Mouse (Mus musculus): ENCODE measurements around the gene Pik3ap1. TPM values are rescaled to one million over a fixed set of nuclear protein-coding genes. Genes with fewer than 3 reads are reported as not detected.

Gene Pik3ap1
- total and polyA plus RNA-seq, 3 experiments = 0.07 to 0.16 TPM; not detected in 1

DNA sequence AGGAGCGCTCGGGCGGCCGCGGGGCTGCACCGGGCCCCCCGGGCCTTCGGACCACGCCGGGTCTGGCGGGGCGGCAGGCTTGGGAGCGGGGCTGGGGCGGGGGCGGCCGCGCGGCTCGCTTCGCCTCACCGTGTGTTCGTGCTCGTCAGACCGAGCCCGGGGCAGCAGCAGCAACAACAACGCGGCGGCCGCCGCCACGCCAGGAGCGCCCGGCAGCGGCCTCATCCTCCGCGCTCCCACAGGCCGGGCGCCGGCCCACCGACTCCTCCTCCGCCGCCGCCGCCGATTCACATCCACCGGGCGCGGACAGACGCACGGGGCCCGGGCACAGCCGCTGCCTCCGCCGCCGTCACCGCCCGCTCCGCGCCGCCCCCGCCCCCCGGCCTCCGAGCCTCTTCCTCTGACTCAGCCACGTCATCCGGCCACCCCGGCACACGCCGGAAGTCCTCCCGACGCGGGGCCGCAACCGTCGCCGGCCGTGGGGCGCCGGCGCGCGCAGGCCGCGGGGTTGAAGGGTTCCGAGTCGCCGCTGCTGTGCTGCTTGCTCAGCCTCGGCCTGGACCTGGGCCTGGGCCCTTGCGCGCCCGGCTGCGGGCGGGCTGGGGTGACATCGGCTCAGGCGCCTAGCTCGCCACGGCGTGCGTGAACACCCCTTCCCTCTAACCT lies 121.1 kb downstream of the Pik3ap1 start, which contains the start of gene Tm9sf3:
Gene Tm9sf3, minus strand, starts transcription at position 368 of the 666 bp plus-strand sequence.
- peaks cover 55% of the 10 kb centered on the region for H3K4me1 ChIP-seq (ENCODE audit: insufficient read depth, low read depth, low read length)
- H3K9me3 ChIP-seq (replicated peaks) = no peaks in the 10 kb centered on the region
- H3K27me3 ChIP-seq (ENCODE audit: insufficient read depth, low read length) = 0 out of 2 replicates have a peak, but pooled peaks cover 5% of the 10 kb centered on the region
- TF ChIP-seq CTCF (IDR thresholded peaks at IDR 0.05; ENCODE audit: low read depth, low read length) (no peak), GATA1 (IDR thresholded peaks at IDR 0.05; ENCODE audit: borderline replicate concordance, low read length) (no peak), GATA2 (IDR thresholded peaks at IDR 0.05; ENCODE audit: borderline replicate concordance, low read depth, low read length) (no peak), TAL1 (conservative IDR thresholded peaks at IDR 0.05; ENCODE audit: low read depth, low read length) (no peak), POLR2AphosphoS5 (IDR thresholded peaks at IDR 0.05; ENCODE audit: insufficient replicate concordance, low read depth, low read length) (no peak)
- DNase-seq (ENCODE audit: low spot score) = peak; percentile 97
- H3K4me3 ChIP-seq (ENCODE audit: low read depth, low read length) = peak within 1 kb of the TSS; percentile 79
- H3K36me3 ChIP-seq (replicated peaks) = peaks cover 26% of the 10 kb centered on the region
- peak; percentile 54; the same call in 1 of the 2 replicates for ATAC-seq (ENCODE audit: extremely low read depth, insufficient number of reproducible peaks, low FRiP score, poor library complexity, severe bottlenecking)

DNA sequence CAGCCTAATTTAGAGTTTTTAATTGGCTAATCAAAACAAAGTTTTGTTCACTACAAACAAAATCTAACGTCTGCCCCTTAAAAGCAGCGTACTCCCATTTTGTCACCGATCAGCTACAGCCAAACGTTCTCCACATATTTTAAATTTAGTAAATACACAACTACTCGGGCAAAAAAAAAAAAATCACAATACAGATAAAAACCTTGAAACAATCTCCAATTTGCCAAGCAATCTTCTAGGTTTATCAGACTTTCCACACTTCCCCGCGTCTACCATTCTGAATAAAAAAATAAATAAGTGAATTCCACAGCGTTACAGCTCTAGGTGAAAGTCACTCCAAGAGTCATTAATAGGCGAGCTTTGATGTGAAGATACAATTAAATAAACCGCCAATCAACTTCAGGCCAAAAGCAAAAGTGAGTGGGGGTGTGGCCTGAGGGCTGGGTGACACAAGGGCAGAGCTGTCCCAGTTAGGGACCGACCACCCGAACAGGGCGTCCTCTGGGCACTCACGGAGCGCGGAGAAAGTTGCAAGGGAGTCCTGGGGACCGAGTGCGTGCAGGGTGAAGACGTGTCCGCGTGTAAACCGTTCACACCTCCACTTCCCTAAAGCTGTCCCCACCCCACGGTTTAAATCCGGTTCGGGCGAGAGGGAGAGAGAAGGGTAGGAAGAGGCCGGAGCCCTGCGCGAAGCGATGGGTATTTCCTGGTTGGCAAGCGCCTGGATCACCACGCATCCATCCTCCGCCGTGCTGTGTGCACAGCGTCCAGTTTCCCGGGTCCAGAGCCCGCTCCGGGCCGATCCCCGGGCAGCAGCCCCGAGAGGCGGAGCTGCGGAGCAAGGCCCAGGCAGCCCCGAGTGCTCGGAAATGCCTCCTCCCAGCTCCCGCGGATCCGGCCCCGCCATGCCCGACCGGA lies 121.9 kb downstream of the Pik3ap1 start:
- Histone ChIP-seq H3K4me3 (ENCODE audit: low read depth, low read length) (peak overlapping the region; percentile 79), H3K4me1 (ENCODE audit: insufficient read depth, low read depth, low read length) (peaks cover 59% of the 10 kb centered on the region), H3K9me3 (replicated peaks) (no peaks in the 10 kb centered on the region), H3K27me3 (ENCODE audit: insufficient read depth, low read length) (0 out of 2 replicates have a peak, but pooled peaks cover 5% of the 10 kb centered on the region), H3K36me3 (replicated peaks) (peaks cover 31% of the 10 kb centered on the region)
- ATAC-seq (ENCODE audit: extremely low read depth, insufficient number of reproducible peaks, low FRiP score, poor library complexity, severe bottlenecking) = peak; percentile 48
- peak; percentile 63 for DNase-seq (ENCODE audit: low spot score)
- TF ChIP-seq POLR2AphosphoS5 (IDR thresholded peaks at IDR 0.05; ENCODE audit: insufficient replicate concordance, low read depth, low read length) (no peak), CTCF (IDR thresholded peaks at IDR 0.05; ENCODE audit: low read depth, low read length) (no peak), GATA2 (IDR thresholded peaks at IDR 0.05; ENCODE audit: borderline replicate concordance, low read depth, low read length) (no peak), GATA1 (IDR thresholded peaks at IDR 0.05; ENCODE audit: borderline replicate concordance, low read length) (no peak), TAL1 (conservative IDR thresholded peaks at IDR 0.05; ENCODE audit: low read depth, low read length) (no peak)

- Histone ChIP-seq H3K4me3 (ENCODE audit: low read depth, low read length) (no peak overlapping the region; the same call in 1 of the 2 replicates), H3K27me3 (ENCODE audit: insufficient read depth, low read length) (no peaks in the 10 kb centered on the region), H3K4me1 (ENCODE audit: insufficient read depth, low read depth, low read length) (peaks cover 55% of the 10 kb centered on the region), H3K9me3 (replicated peaks) (no peaks in the 10 kb centered on the region), H3K36me3 (replicated peaks) (peaks cover 48% of the 10 kb centered on the region)
- no peak for ATAC-seq (ENCODE audit: extremely low read depth, insufficient number of reproducible peaks, low FRiP score, poor library complexity, severe bottlenecking)
- DNase-seq (ENCODE audit: low spot score) = no peak
- TF ChIP-seq TAL1 (conservative IDR thresholded peaks at IDR 0.05; ENCODE audit: low read depth, low read length) (no peak), POLR2AphosphoS5 (IDR thresholded peaks at IDR 0.05; ENCODE audit: insufficient replicate concordance, low read depth, low read length) (no peak), CTCF (IDR thresholded peaks at IDR 0.05; ENCODE audit: low read depth, low read length) (no peak), GATA1 (IDR thresholded peaks at IDR 0.05; ENCODE audit: borderline replicate concordance, low read length) (no peak), GATA2 (IDR thresholded peaks at IDR 0.05; ENCODE audit: borderline replicate concordance, low read depth, low read length) (no peak)
Observed at GRCm38 (mm10) chr19:41260736-41261135, 124.2 kb downstream of the Pik3ap1 start.

- no peak for TF ChIP-seq POLR2AphosphoS5 (IDR thresholded peaks at IDR 0.05; ENCODE audit: insufficient replicate concordance, low read depth, low read length)
- TF ChIP-seq TAL1 (conservative IDR thresholded peaks at IDR 0.05; ENCODE audit: low read depth, low read length) = no peak
- TF ChIP-seq CTCF (IDR thresholded peaks at IDR 0.05; ENCODE audit: low read depth, low read length) = no peak
- no peak for TF ChIP-seq GATA1 (IDR thresholded peaks at IDR 0.05; ENCODE audit: borderline replicate concordance, low read length)
- TF ChIP-seq GATA2 (IDR thresholded peaks at IDR 0.05; ENCODE audit: borderline replicate concordance, low read depth, low read length) = no peak
- Histone ChIP-seq H3K4me1 (ENCODE audit: insufficient read depth, low read depth, low read length) (peaks cover 43% of the 10 kb centered on the region), H3K27me3 (ENCODE audit: insufficient read depth, low read length) (no peaks in the 10 kb centered on the region), H3K9me3 (replicated peaks) (no peaks in the 10 kb centered on the region), H3K36me3 (replicated peaks) (peaks cover 59% of the 10 kb centered on the region), H3K4me3 (ENCODE audit: low read depth, low read length) (no peak overlapping the region)
- ATAC-seq (ENCODE audit: extremely low read depth, insufficient number of reproducible peaks, low FRiP score, poor library complexity, severe bottlenecking) (no peak), DNase-seq (ENCODE audit: low spot score) (no peak)
Observed at GRCm38 (mm10) chr19:41259256-41259655, 125.6 kb downstream of the Pik3ap1 start.

GRCm38 (mm10) chr19:41258707-41259106 lies 126.2 kb downstream of the Pik3ap1 start:
- no peak for ATAC-seq (ENCODE audit: extremely low read depth, insufficient number of reproducible peaks, low FRiP score, poor library complexity, severe bottlenecking)
- Histone ChIP-seq H3K4me1 (ENCODE audit: insufficient read depth, low read depth, low read length) (peaks cover 43% of the 10 kb centered on the region), H3K9me3 (replicated peaks) (no peaks in the 10 kb centered on the region), H3K36me3 (replicated peaks) (peaks cover 61% of the 10 kb centered on the region), H3K4me3 (ENCODE audit: low read depth, low read length) (no peak overlapping the region), H3K27me3 (ENCODE audit: insufficient read depth, low read length) (no peaks in the 10 kb centered on the region)
- no peak for TF ChIP-seq TAL1 (conservative IDR thresholded peaks at IDR 0.05; ENCODE audit: low read depth, low read length)
- TF ChIP-seq CTCF (IDR thresholded peaks at IDR 0.05; ENCODE audit: low read depth, low read length) = no peak
- TF ChIP-seq POLR2AphosphoS5 (IDR thresholded peaks at IDR 0.05; ENCODE audit: insufficient replicate concordance, low read depth, low read length) = no peak
- TF ChIP-seq GATA2 (IDR thresholded peaks at IDR 0.05; ENCODE audit: borderline replicate concordance, low read depth, low read length) = no peak
- TF ChIP-seq GATA1 (IDR thresholded peaks at IDR 0.05; ENCODE audit: borderline replicate concordance, low read length) = no peak
- DNase-seq (ENCODE audit: low spot score) = no peak

GRCm38 (mm10) chr19:41254584-41254983 lies 130.3 kb downstream of the Pik3ap1 start:
- ATAC-seq (ENCODE audit: extremely low read depth, insufficient number of reproducible peaks, low FRiP score, poor library complexity, severe bottlenecking) = no peak
- no peaks in the 10 kb centered on the region for H3K27me3 ChIP-seq (ENCODE audit: insufficient read depth, low read length)
- no peaks in the 10 kb centered on the region for H3K9me3 ChIP-seq (replicated peaks)
- TF ChIP-seq TAL1 (conservative IDR thresholded peaks at IDR 0.05; ENCODE audit: low read depth, low read length) (no peak), GATA1 (IDR thresholded peaks at IDR 0.05; ENCODE audit: borderline replicate concordance, low read length) (no peak), CTCF (IDR thresholded peaks at IDR 0.05; ENCODE audit: low read depth, low read length) (no peak), POLR2AphosphoS5 (IDR thresholded peaks at IDR 0.05; ENCODE audit: insufficient replicate concordance, low read depth, low read length) (no peak), GATA2 (IDR thresholded peaks at IDR 0.05; ENCODE audit: borderline replicate concordance, low read depth, low read length) (no peak)
- DNase-seq (ENCODE audit: low spot score) = no peak
- no peak overlapping the region for H3K4me3 ChIP-seq (ENCODE audit: low read depth, low read length)
- H3K36me3 ChIP-seq (replicated peaks) = peaks cover 63% of the 10 kb centered on the region
- peaks cover 26% of the 10 kb centered on the region for H3K4me1 ChIP-seq (ENCODE audit: insufficient read depth, low read depth, low read length)
